Mouse (Mus musculus): ENCODE results near the gene Spata16. TPM values are rescaled to one million over a fixed set of nuclear protein-coding genes. Genes with fewer than 3 reads are reported as not detected.

The Spata16 gene
- polyA plus RNA-seq, 1 experiment from 2014 or later, result not detected

GRCm38 (mm10) chr3:26983749-26984148 lies 346.3 kb downstream of the Spata16 start:
- no peaks in the 10 kb centered on the region for H3K4me1 ChIP-seq (ENCODE audit: control insufficient read depth, insufficient read depth, low read length)
- H3K9me3 ChIP-seq (ENCODE audit: control insufficient read depth, low read length), result no peaks in the 10 kb centered on the region
- no peak overlapping the region for H3K4me2 ChIP-seq (ENCODE audit: low read depth, low read length)
- ATAC-seq, result no peak
- no peak overlapping the region for H3K4me3 ChIP-seq (ENCODE audit: low read length)
- H3K27me3 ChIP-seq (replicated peaks; ENCODE audit: control insufficient read depth, insufficient read depth, low read length), result no peaks in the 10 kb centered on the region
- no peak overlapping the region for H3K9ac ChIP-seq (ENCODE audit: low read depth, low read length)
- 80% methylated on average over 6 of the region's 6 CpGs for WGBS
- H3K36me3 ChIP-seq (ENCODE audit: control insufficient read depth, insufficient read depth, low read length), result no peaks in the 10 kb centered on the region
- H3K27ac ChIP-seq (ENCODE audit: low read length), result no peak overlapping the region

DNA sequence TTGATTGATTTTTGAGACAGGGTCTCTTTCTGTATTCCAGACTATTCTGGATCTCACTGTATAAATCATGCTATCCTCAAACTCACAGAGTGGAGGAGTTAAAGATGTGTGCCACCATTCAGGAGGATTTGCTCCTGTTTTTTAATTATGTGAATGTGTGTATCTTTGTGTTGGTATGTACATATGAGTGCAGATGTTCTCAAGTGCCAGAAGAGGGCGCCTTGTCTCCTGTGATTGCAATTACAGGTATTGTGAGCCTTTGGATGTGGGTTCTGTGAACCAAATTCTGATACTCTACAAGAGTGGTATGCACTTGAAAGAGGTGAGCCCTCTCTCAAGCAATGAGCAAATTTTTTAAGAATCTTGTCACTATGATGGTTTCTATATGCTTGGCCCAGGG lies 369.4 kb downstream of the Spata16 start:
- Histone ChIP-seq H3K4me3 (ENCODE audit: low read length) (no peak overlapping the region), H3K4me2 (ENCODE audit: low read depth, low read length) (no peak overlapping the region), H3K4me1 (ENCODE audit: control insufficient read depth, insufficient read depth, low read length) (no peaks in the 10 kb centered on the region), H3K27ac (ENCODE audit: low read length) (no peak overlapping the region), H3K36me3 (ENCODE audit: control insufficient read depth, insufficient read depth, low read length) (no peaks in the 10 kb centered on the region), H3K9me3 (ENCODE audit: control insufficient read depth, low read length) (no peaks in the 10 kb centered on the region), H3K9ac (ENCODE audit: low read depth, low read length) (no peak overlapping the region), H3K27me3 (replicated peaks; ENCODE audit: control insufficient read depth, insufficient read depth, low read length) (no peaks in the 10 kb centered on the region)
- 50% methylated on average over 1 of the region's 1 CpGs for WGBS
- no peak for ATAC-seq

GRCm38 (mm10) chr3:27027957-27028356 lies 390.5 kb downstream of the Spata16 start:
- H3K4me3 ChIP-seq (ENCODE audit: low read length), result no peak overlapping the region
- no peaks in the 10 kb centered on the region for H3K36me3 ChIP-seq (ENCODE audit: control insufficient read depth, insufficient read depth, low read length)
- WGBS, result 77% methylated on average over 3 of the region's 3 CpGs
- no peak overlapping the region for H3K9ac ChIP-seq (ENCODE audit: low read depth, low read length)
- no peaks in the 10 kb centered on the region for H3K4me1 ChIP-seq (ENCODE audit: control insufficient read depth, insufficient read depth, low read length)
- no peaks in the 10 kb centered on the region for H3K27me3 ChIP-seq (replicated peaks; ENCODE audit: control insufficient read depth, insufficient read depth, low read length)
- no peak overlapping the region for H3K4me2 ChIP-seq (ENCODE audit: low read depth, low read length)
- H3K9me3 ChIP-seq (ENCODE audit: control insufficient read depth, low read length), result no peaks in the 10 kb centered on the region
- H3K27ac ChIP-seq (ENCODE audit: low read length), result no peak overlapping the region
- ATAC-seq, result no peak

- H3K27ac ChIP-seq (ENCODE audit: low read length), result no peak overlapping the region
- H3K36me3 ChIP-seq (ENCODE audit: control insufficient read depth, insufficient read depth, low read length), result no peaks in the 10 kb centered on the region
- no peaks in the 10 kb centered on the region for H3K27me3 ChIP-seq (replicated peaks; ENCODE audit: control insufficient read depth, insufficient read depth, low read length)
- no peak overlapping the region for H3K4me2 ChIP-seq (ENCODE audit: low read depth, low read length)
- H3K9me3 ChIP-seq (ENCODE audit: control insufficient read depth, low read length), result no peaks in the 10 kb centered on the region
- ATAC-seq, result no peak
- H3K4me1 ChIP-seq (ENCODE audit: control insufficient read depth, insufficient read depth, low read length), result no peaks in the 10 kb centered on the region
- H3K9ac ChIP-seq (ENCODE audit: low read depth, low read length), result no peak overlapping the region
- no peak overlapping the region for H3K4me3 ChIP-seq (ENCODE audit: low read length)
These were observed 391.1 kb downstream of the Spata16 start for GRCm38 (mm10) chr3:27028526-27028925.

GRCm38 (mm10) chr3:27030067-27030857 lies 392.8 kb downstream of the Spata16 start:
- H3K9ac ChIP-seq (ENCODE audit: low read depth, low read length), result no peak overlapping the region
- WGBS, result 84% methylated on average over 8 of the region's 8 CpGs
- H3K4me1 ChIP-seq (ENCODE audit: control insufficient read depth, insufficient read depth, low read length), result no peaks in the 10 kb centered on the region
- no peaks in the 10 kb centered on the region for H3K9me3 ChIP-seq (ENCODE audit: control insufficient read depth, low read length)
- no peak for ATAC-seq
- H3K4me2 ChIP-seq (ENCODE audit: low read depth, low read length), result no peak overlapping the region
- no peak overlapping the region for H3K27ac ChIP-seq (ENCODE audit: low read length)
- H3K27me3 ChIP-seq (replicated peaks; ENCODE audit: control insufficient read depth, insufficient read depth, low read length), result no peaks in the 10 kb centered on the region
- H3K4me3 ChIP-seq (ENCODE audit: low read length), result no peak overlapping the region
- H3K36me3 ChIP-seq (ENCODE audit: control insufficient read depth, insufficient read depth, low read length), result no peaks in the 10 kb centered on the region

Small RNAs within 50 kb of the gene (microRNA-seq; reads per million reads assigned to microRNA genes)
- not detected for gene Gm25773
- not detected for gene Gm44464
